Mouse (Mus musculus) midbrain, postnatal 0 days (tissue): ENCODE results near the gene Rbpj. TPM values are rescaled to one million over a fixed set of nuclear protein-coding genes. Genes with fewer than 3 reads are reported as not detected.

ENCODE experiments used
- ATAC-seq: fragments of 200-750 bp; cut with Nextera tagmentation; 2 replicates; pipeline ENCODE4 v1.8.0; 2017; ENCODE audit warnings: moderate number of reproducible peaks, mild to moderate bottlenecking, moderate TSS enrichment, moderate library complexity; ENCODE audit not compliant: low FRiP score
- DNase-seq: peaks from one replicate; pipeline ENCODE4 v3.0.0-alpha.2; 2015; ENCODE audit warnings: low spot score
- H3K27ac ChIP-seq: fragments of 300-500 bp; sonication (generic); 2 replicates; pipeline ENCODE4 v1.5.1; 2014; ENCODE audit warnings: low read depth, mild to moderate bottlenecking, low read length, mixed read lengths
- H3K27me3 ChIP-seq: fragments of 300-500 bp; sonication (generic); 2 replicates; pipeline ENCODE4 v1.6.1; 2014; ENCODE audit warnings: low read length, control low read depth, mixed read lengths; ENCODE audit not compliant: insufficient read depth
- H3K36me3 ChIP-seq: fragments of 300-500 bp; sonication (generic); 2 replicates; pipeline ENCODE4 v1.6.1; 2014; ENCODE audit warnings: low read length, control low read depth, mixed read lengths; ENCODE audit not compliant: insufficient read depth
- H3K4me1 ChIP-seq: fragments of 300-500 bp; sonication (generic); 2 replicates; pipeline ENCODE4 v1.6.1; 2014; ENCODE audit warnings: mild to moderate bottlenecking, control low read depth, antibody characterized with exemption, low read length, mixed read lengths; ENCODE audit not compliant: insufficient read depth
- H3K4me2 ChIP-seq: fragments of 300-500 bp; sonication (generic); 2 replicates; pipeline ENCODE4 v1.6.1; 2014; ENCODE audit warnings: low read depth, mild to moderate bottlenecking, low read length, mixed read lengths; ENCODE audit not compliant: poor library complexity, severe bottlenecking
- H3K4me3 ChIP-seq: fragments of 300-500 bp; sonication (generic); 2 replicates; pipeline ENCODE4 v1.5.1; 2014; ENCODE audit warnings: low read depth, mild to moderate bottlenecking, low read length, moderate library complexity
- H3K9ac ChIP-seq: fragments of 300-500 bp; sonication (generic); replicated peaks from 2 replicates; pipeline ENCODE4 v1.6.1; 2014; ENCODE audit warnings: mild to moderate bottlenecking, low read length, moderate library complexity, mixed read lengths; ENCODE audit not compliant: poor library complexity, severe bottlenecking
- H3K9me3 ChIP-seq: fragments of 300-500 bp; sonication (generic); 2 replicates; pipeline ENCODE4 v1.6.1; 2016; ENCODE audit warnings: low read length, control low read depth
- CTCF ChIP-seq: IDR thresholded peaks from 2 replicates; pipeline ENCODE4 v1.5.1; 2016; ENCODE audit warnings: antibody characterized with exemption, mild to moderate bottlenecking
- WGBS: fragments of 180-500 bp; shearing (Covaris S2); extraction: QIAGEN DNeasy Blood & Tissue Kit; methylation state at CpG from one replicate; pipeline ENCODE4 v1.1.7; 2014; 5-methylcytosine and 5-hydroxymethylcytosine counted together
- polyA plus RNA-seq: library from polyadenylated mRNA; unstranded; fragments of >200 nt; fragmentation: Nextera tagmentation; extraction: Ambion mirVana; gene quantifications from 2 replicates; pipeline ENCODE4 v1.2.1, GENCODE M21; 2015
- total RNA-seq: library from RNA; depleted of rRNA; stranded (reverse); fragments of >200 nt; gene quantifications from 2 replicates; pipeline ENCODE4 v1.2.3, GENCODE M21; 2014

Rbpj gene
- total and polyA plus RNA-seq, 2 experiments from 2014 or later, result 14.8 to 21.0 TPM

- 90% methylated on average over 8 of the region's 8 CpGs for WGBS
- no peak for DNase-seq
- Histone ChIP-seq H3K9me3 (no peaks in the 10 kb centered on the region), H3K27me3 (no peaks in the 10 kb centered on the region), H3K9ac (no peak overlapping the region), H3K4me3 (no peak overlapping the region), H3K4me2 (no peak overlapping the region), H3K4me1 (no peaks in the 10 kb centered on the region), H3K27ac (no peak overlapping the region), H3K36me3 (no peaks in the 10 kb centered on the region)
- no peak for TF ChIP-seq CTCF
- ATAC-seq, result no peak
Observed at GRCm38 (mm10) chr5:53451829-53452228, 14.1 kb upstream of the Rbpj start.

GRCm38 (mm10) chr5:53452920-53453319 lies 13.0 kb upstream of the Rbpj start:
- WGBS, result 86% methylated on average over 3 of the region's 3 CpGs

GRCm38 (mm10) chr5:53454706-53455105 lies 11.2 kb upstream of the Rbpj start:
- Histone ChIP-seq H3K27me3 (no peaks in the 10 kb centered on the region), H3K4me2 (no peak overlapping the region), H3K27ac (no peak overlapping the region), H3K4me3 (no peak overlapping the region), H3K4me1 (no peaks in the 10 kb centered on the region), H3K9me3 (no peaks in the 10 kb centered on the region), H3K36me3 (no peaks in the 10 kb centered on the region), H3K9ac (no peak overlapping the region)
- DNase-seq (no peak), ATAC-seq (no peak)
- no peak for TF ChIP-seq CTCF
- 85% methylated on average over 9 of the region's 9 CpGs for WGBS

More at GRCm38 (mm10) chr5:53452920-53453319, 13.0 kb upstream of the Rbpj start:
- Histone ChIP-seq H3K9me3 (no peaks in the 10 kb centered on the region), H3K9ac (no peak overlapping the region), H3K36me3 (no peaks in the 10 kb centered on the region), H3K4me3 (no peak overlapping the region), H3K27me3 (no peaks in the 10 kb centered on the region), H3K4me2 (no peak overlapping the region), H3K27ac (no peak overlapping the region), H3K4me1 (no peaks in the 10 kb centered on the region)
- TF ChIP-seq CTCF, result no peak
- DNase-seq (no peak), ATAC-seq (no peak)

- no peaks in the 10 kb centered on the region for H3K9me3 ChIP-seq
- ATAC-seq, result no peak
- no peak overlapping the region for H3K27ac ChIP-seq
- no peak for DNase-seq
- no peak overlapping the region for H3K4me3 ChIP-seq
- H3K36me3 ChIP-seq, result no peaks in the 10 kb centered on the region
- no peak for TF ChIP-seq CTCF
- WGBS, result 98% methylated on average over 5 of the region's 5 CpGs
- H3K4me2 ChIP-seq, result no peak overlapping the region
- H3K9ac ChIP-seq, result no peak overlapping the region
- no peaks in the 10 kb centered on the region for H3K4me1 ChIP-seq
- H3K27me3 ChIP-seq, result no peaks in the 10 kb centered on the region
Observed at GRCm38 (mm10) chr5:53455459-53455858, 10.5 kb upstream of the Rbpj start.

GRCm38 (mm10) chr5:53460196-53460595 lies 5.8 kb upstream of the Rbpj start:
- Histone ChIP-seq H3K9ac (no peak overlapping the region), H3K9me3 (no peaks in the 10 kb centered on the region), H3K4me2 (no peak overlapping the region), H3K4me3 (no peak overlapping the region), H3K27ac (no peak overlapping the region), H3K27me3 (no peaks in the 10 kb centered on the region), H3K4me1 (no peaks in the 10 kb centered on the region), H3K36me3 (no peaks in the 10 kb centered on the region)
- WGBS, result 76% methylated on average over 5 of the region's 5 CpGs
- ATAC-seq (no peak), DNase-seq (no peak)
- no peak for TF ChIP-seq CTCF

- no peak for DNase-seq
- H3K27me3 ChIP-seq, result no peaks in the 10 kb centered on the region
- no peak overlapping the region for H3K4me3 ChIP-seq
- no peak overlapping the region for H3K27ac ChIP-seq
- no peak overlapping the region for H3K9ac ChIP-seq
- ATAC-seq, result no peak
- H3K4me2 ChIP-seq, result no peak overlapping the region
- 88% methylated on average over 11 of the region's 11 CpGs for WGBS
- H3K36me3 ChIP-seq, result no peaks in the 10 kb centered on the region
- TF ChIP-seq CTCF, result no peak
- no peaks in the 10 kb centered on the region for H3K4me1 ChIP-seq
- H3K9me3 ChIP-seq, result no peaks in the 10 kb centered on the region
Observed at GRCm38 (mm10) chr5:53463098-53464018, 2.6 kb upstream of the Rbpj start.
